Mouse (Mus musculus) liver, embryonic 14.5 days (tissue): Measurements from ENCODE around the gene Gdf2. TPM values are rescaled to one million over a fixed set of nuclear protein-coding genes. Genes with fewer than 3 reads are reported as not detected.

ENCODE experiments used
- ATAC-seq: fragments of 200-750 bp; cut with Nextera tagmentation; 2 replicates; pipeline ENCODE4 v1.8.0; 2017; ENCODE audit warnings: moderate number of reproducible peaks, mild to moderate bottlenecking, moderate library complexity; ENCODE audit not compliant: insufficient read depth
- DNase-seq, 3 experiments: peaks; one replicate each; pipeline ENCODE4 v3.0.0-alpha.2; 2012 to 2013; ENCODE audit warnings: low read depth in 3 of 3, low spot score in 3 of 3
- H3K27ac ChIP-seq: fragments of 300-500 bp; sonication (generic); 2 replicates; pipeline ENCODE4 v1.5.1; 2014; ENCODE audit warnings: moderate library complexity, mild to moderate bottlenecking, control low read depth, inconsistent platforms
- H3K27me3 ChIP-seq: fragments of 300-500 bp; sonication (generic); 2 replicates; pipeline ENCODE4 v1.6.1; 2014; ENCODE audit warnings: mild to moderate bottlenecking, low read length, moderate library complexity; ENCODE audit not compliant: control insufficient read depth, insufficient read depth
- H3K36me3 ChIP-seq: fragments of 300-500 bp; sonication (generic); replicated peaks from 2 replicates; pipeline ENCODE4 v1.6.1; 2014; ENCODE audit warnings: low read depth; ENCODE audit not compliant: control insufficient read depth, insufficient read depth
- H3K4me1 ChIP-seq, 2 experiments: fragments of 200-500 bp in 1 of 2; fragments of 300-500 bp in 1 of 2; sonication (generic) in 1 of 2; replicated peaks; 2 replicates each; pipeline ENCODE4 v1.6.1; 2012 to 2014; ENCODE audit warnings: antibody characterized with exemption in 1 of 2, inconsistent platforms in 1 of 2, low read length in 1 of 2; ENCODE audit not compliant: control insufficient read depth in 2 of 2, insufficient read depth in 2 of 2
- H3K4me2 ChIP-seq: fragments of 300-500 bp; sonication (generic); 2 replicates; pipeline ENCODE4 v1.6.1; 2014; ENCODE audit warnings: low read depth, mild to moderate bottlenecking, control low read depth, moderate library complexity
- H3K4me3 ChIP-seq, 2 experiments: fragments of 200-500 bp in 1 of 2; fragments of 300-500 bp in 1 of 2; sonication (generic) in 1 of 2; 2 replicates each; pipeline ENCODE4 v1.5.1; 2012 to 2014; ENCODE audit warnings: low read depth in 2 of 2, low read length in 2 of 2, mild to moderate bottlenecking in 2 of 2, control low read depth in 1 of 2, inconsistent platforms in 1 of 2, moderate library complexity in 1 of 2; ENCODE audit not compliant: insufficient read depth in 1 of 2
- H3K9ac ChIP-seq: fragments of 300-500 bp; sonication (generic); replicated peaks from 2 replicates; pipeline ENCODE4 v1.6.1; 2014; ENCODE audit warnings: mild to moderate bottlenecking, control low read depth, moderate library complexity
- H3K9me3 ChIP-seq: fragments of 300-500 bp; sonication (generic); 2 replicates; pipeline ENCODE4 v1.6.1; 2016; ENCODE audit warnings: low read length, mixed read lengths; ENCODE audit not compliant: control insufficient read depth
- CTCF ChIP-seq: IDR thresholded peaks from 2 replicates; pipeline ENCODE4 v1.5.1; 2016; ENCODE audit warnings: antibody characterized with exemption, low read depth, control low read depth
- EP300 ChIP-seq: IDR thresholded peaks from 2 replicates; pipeline ENCODE4 v1.6.1; 2016; ENCODE audit warnings: antibody characterized with exemption, low read depth
- WGBS: fragments of 180-500 bp; shearing (Covaris S2); extraction: QIAGEN DNeasy Blood & Tissue Kit; methylation state at CpG from one replicate; pipeline ENCODE4 v1.1.7; 2014; ENCODE audit not compliant: insufficient replicate concordance; 5-methylcytosine and 5-hydroxymethylcytosine counted together
- polyA plus RNA-seq, 2 experiments: library from polyadenylated mRNA; depleted of rRNA in 1 of 2; stranded (reverse) in 1 of 2; unstranded in 1 of 2; fragments of >200 nt; fragmentation: Nextera tagmentation in 1 of 2; extraction: Ambion mirVana in 1 of 2; gene quantifications; 2 replicates each; pipeline versions ENCODE4 v1.2.1 to v1.2.3; 2012 to 2014

Gdf2 gene
- polyA plus RNA-seq, 2 experiments, result 4.1 to 6.6 TPM

DNA sequence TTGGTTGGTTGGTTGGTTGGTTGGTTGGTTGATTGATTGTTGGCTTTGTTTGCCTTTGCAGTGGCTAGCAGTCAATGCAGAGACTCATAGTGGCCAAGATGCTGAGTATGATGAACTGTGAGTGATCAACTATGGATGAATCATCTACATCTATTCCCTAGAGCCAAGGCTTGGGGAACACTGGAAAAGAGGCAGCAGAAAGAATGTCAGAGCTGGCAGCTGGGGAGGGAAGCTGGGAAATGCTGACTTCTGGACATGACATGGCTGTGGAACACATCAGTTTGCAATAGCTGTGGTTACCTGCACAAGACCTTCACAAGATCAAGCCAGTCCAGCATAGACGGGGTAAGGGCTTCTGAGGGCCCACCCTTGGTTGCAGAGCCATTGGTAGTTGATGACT, 37.6 kb upstream of the Gdf2 start:
- Histone ChIP-seq H3K27me3 (no peaks in the 10 kb centered on the region), H3K36me3 (no peaks in the 10 kb centered on the region), H3K27ac (no peak overlapping the region), H3K4me1 (no peaks in the 10 kb centered on the region), H3K4me2 (no peak overlapping the region), H3K4me3 (no peak overlapping the region), H3K9ac (no peak overlapping the region), H3K9me3 (no peaks in the 10 kb centered on the region)
- WGBS, result 34% methylated on average over 1 of the region's 1 CpGs
- TF ChIP-seq EP300, result no peak
- no peak for TF ChIP-seq CTCF
- ATAC-seq (no peak), DNase-seq (no peak)

DNA sequence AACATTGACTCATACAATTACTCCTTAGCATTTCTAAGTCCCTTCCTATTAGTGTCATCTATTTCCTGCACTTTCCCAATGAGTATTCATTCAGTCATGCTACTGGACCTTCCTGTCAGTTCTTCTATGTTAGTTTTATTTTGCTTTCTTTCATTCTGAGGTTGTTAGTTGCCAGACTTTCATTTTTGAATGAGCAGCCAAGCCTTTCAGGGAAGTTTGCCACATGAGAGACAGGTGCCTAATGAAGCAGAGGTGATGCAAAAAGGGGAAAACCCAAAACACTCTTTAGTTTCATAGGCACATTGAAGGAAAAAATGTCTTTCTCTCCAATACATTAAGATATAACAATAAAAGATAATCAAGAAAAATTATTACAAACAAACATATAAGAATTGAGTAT, 36.0 kb upstream of the Gdf2 start:
- ATAC-seq (no peak), DNase-seq (no peak)
- no peaks in the 10 kb centered on the region for H3K4me1 ChIP-seq
- H3K36me3 ChIP-seq, result no peaks in the 10 kb centered on the region
- no peak overlapping the region for H3K9ac ChIP-seq
- TF ChIP-seq CTCF (no peak), EP300 (no peak)
- H3K4me3 ChIP-seq, result no peak overlapping the region
- no peaks in the 10 kb centered on the region for H3K27me3 ChIP-seq
- no peaks in the 10 kb centered on the region for H3K9me3 ChIP-seq
- no peak overlapping the region for H3K27ac ChIP-seq
- H3K4me2 ChIP-seq, result no peak overlapping the region

DNA sequence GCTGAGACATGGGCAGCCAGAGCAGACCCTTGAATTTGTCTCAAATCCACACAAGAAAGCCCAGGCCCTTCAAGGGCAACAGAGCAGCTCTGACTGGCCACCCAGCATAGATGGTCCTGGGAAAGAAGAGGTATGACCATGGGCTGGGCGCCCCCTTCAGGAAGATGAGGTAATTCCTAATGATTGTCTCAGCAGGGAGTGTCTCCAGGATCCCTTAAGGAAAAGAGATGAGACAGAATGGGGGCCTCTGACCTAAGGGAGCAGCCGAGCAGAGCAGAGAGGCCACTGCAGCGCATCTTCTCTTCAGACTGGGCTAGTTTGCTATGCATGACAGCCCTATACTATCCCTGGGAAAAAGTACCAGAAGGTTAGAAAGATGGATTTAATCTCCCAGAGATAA, 27.1 kb upstream of the Gdf2 start:
- DNase-seq, result no peak
- TF ChIP-seq EP300 (no peak), CTCF (peak; percentile 42)
- Histone ChIP-seq H3K27ac (no peak overlapping the region), H3K4me1 (no peaks in the 10 kb centered on the region), H3K36me3 (no peaks in the 10 kb centered on the region), H3K27me3 (no peaks in the 10 kb centered on the region), H3K9me3 (no peaks in the 10 kb centered on the region), H3K9ac (no peak overlapping the region), H3K4me2 (no peak overlapping the region), H3K4me3 (no peak overlapping the region)
- WGBS, result 20% methylated on average over 3 of the region's 3 CpGs
- ATAC-seq, result no peak

DNA sequence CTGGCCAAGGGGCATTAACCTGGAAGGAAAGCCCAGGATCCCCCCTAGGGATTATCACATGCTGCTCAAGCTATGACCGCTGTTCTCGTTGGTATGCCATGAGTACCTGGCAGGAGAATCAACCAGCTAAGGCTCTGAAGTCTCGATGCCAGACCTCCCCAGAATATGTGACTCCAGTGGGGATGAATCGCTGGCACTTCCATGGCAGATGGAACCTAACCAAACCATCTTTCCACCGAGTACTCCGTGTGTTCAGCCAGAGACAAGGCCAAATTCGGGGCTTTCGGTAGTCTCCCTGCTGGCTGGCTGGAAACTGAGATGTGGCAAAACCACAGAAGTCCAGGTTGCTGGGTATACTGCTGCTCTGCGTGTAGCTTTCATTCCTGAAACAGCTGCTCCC, 26.6 kb upstream of the Gdf2 start:
- Histone ChIP-seq H3K9ac (no peak overlapping the region), H3K27me3 (no peaks in the 10 kb centered on the region), H3K4me1 (no peaks in the 10 kb centered on the region), H3K36me3 (no peaks in the 10 kb centered on the region), H3K4me2 (no peak overlapping the region), H3K9me3 (no peaks in the 10 kb centered on the region), H3K4me3 (no peak overlapping the region), H3K27ac (no peak overlapping the region)
- DNase-seq (no peak), ATAC-seq (no peak)
- 62% methylated on average over 9 of the region's 9 CpGs for WGBS
- TF ChIP-seq CTCF, result no peak
- TF ChIP-seq EP300, result no peak

DNA sequence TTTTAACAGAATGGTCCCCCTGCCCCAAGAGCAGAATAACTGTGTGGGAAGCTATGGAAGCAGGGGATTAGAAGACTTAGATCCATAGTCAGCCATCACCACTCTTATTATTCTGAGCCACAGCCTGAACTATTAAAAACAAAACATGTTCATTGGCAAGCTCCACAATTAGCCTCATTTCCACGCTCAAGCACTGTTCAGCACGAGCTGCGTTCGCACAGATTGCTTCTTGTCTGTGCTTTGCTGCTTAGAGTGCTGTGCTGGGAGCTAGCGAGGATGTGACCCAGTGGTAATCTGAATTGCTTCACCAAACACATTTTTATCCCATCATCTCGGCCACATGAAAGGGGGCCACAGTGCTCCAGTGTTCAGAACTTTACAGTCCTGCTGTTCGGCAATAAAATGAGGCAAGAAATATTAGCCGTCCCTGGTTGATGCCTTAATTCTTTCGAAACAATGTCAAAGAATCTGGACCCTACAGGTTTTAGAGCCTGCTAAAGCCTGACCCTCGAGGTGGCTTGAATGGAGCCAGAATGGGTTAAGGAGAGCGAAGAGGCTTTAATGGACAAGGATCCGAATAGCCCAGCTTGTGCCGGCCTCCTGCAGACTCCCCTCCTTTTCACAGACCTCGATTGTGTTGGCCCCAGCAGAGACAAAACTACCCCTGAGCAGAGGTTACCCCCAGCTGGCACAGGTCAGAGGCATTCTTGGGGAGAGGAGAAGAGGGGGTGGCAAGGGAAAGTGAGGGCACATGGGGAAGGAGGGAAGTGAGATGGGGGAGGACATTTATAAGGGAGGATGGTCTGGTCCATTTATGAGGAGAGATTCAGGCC, 19.9 kb upstream of the Gdf2 start:
- Histone ChIP-seq H3K9ac (no peak overlapping the region), H3K36me3 (no peaks in the 10 kb centered on the region), H3K4me3 (no peak overlapping the region), H3K27ac (no peak overlapping the region), H3K4me2 (no peak overlapping the region), H3K9me3 (no peaks in the 10 kb centered on the region), H3K4me1 (no peaks in the 10 kb centered on the region), H3K27me3 (peaks cover 25% of the 10 kb centered on the region)
- DNase-seq (no peak), ATAC-seq (no peak)
- TF ChIP-seq EP300, result no peak
- TF ChIP-seq CTCF, result no peak
- 42% methylated on average over 14 of the region's 14 CpGs for WGBS
